Mouse (Mus musculus): ENCODE data around the gene Pfkfb3. TPM values are rescaled to one million over a fixed set of nuclear protein-coding genes. Genes with fewer than 3 reads are reported as not detected.

Pfkfb3 gene
- polyA plus RNA-seq, 1 experiment from 2014 or later = 14.5 TPM

Other genes with a start within 250 kb of the Pfkfb3 start
- gene Rbm17, start 50.1 kb upstream of the Pfkfb3 start, polyA plus RNA-seq (2015; fragmentation: Nextera tagmentation; extraction: Ambion mirVana) = 105 and 115 TPM in 2 replicates
- gene Gm17490, start 72.2 kb upstream of the Pfkfb3 start, polyA plus RNA-seq (2015; fragmentation: Nextera tagmentation; extraction: Ambion mirVana) = not detected in 2 replicates
- 0.10 and 0.12 TPM in 2 replicates for gene Il2ra, start 88.7 kb upstream of the Pfkfb3 start, polyA plus RNA-seq (2015; fragmentation: Nextera tagmentation; extraction: Ambion mirVana)
- gene Il15ra, start 151.2 kb upstream of the Pfkfb3 start, polyA plus RNA-seq (2015; fragmentation: Nextera tagmentation; extraction: Ambion mirVana) = 2.0 and 2.2 TPM in 2 replicates
- gene Fbh1, start 223.5 kb upstream of the Pfkfb3 start, polyA plus RNA-seq (2015; fragmentation: Nextera tagmentation; extraction: Ambion mirVana) = 108 and 112 TPM in 2 replicates
- 37.3 and 38.4 TPM in 2 replicates for gene Ankrd16, start 223.8 kb upstream of the Pfkfb3 start, polyA plus RNA-seq (2015; fragmentation: Nextera tagmentation; extraction: Ambion mirVana)

Data from intestine, embryonic 16.5 days (tissue).